Mouse (Mus musculus): Measurements from ENCODE around the gene Ush1g. TPM values are rescaled to one million over a fixed set of nuclear protein-coding genes. Genes with fewer than 3 reads are reported as not detected.

The Ush1g gene
- polyA plus RNA-seq, 1 experiment, result 0.11 TPM

- no peak for DNase-seq (ENCODE audit: low read depth)
- TF ChIP-seq POLR2A (IDR thresholded peaks at IDR 0.05; ENCODE audit: borderline replicate concordance, extremely low read depth, insufficient read depth, insufficient read length, poor library complexity, severe bottlenecking) (no peak), CTCF (IDR thresholded peaks at IDR 0.05; ENCODE audit: borderline replicate concordance, extremely low read depth, insufficient read depth, insufficient read length) (no peak)
Observed at GRCm38 (mm10) chr11:115353375-115353774, 31.5 kb upstream of the Ush1g start.

- no peak for DNase-seq (ENCODE audit: low read depth)
- TF ChIP-seq CTCF (IDR thresholded peaks at IDR 0.05; ENCODE audit: borderline replicate concordance, extremely low read depth, insufficient read depth, insufficient read length) (no peak), POLR2A (IDR thresholded peaks at IDR 0.05; ENCODE audit: borderline replicate concordance, extremely low read depth, insufficient read depth, insufficient read length, poor library complexity, severe bottlenecking) (no peak)
Observed at GRCm38 (mm10) chr11:115349976-115350375, 28.1 kb upstream of the Ush1g start.

- DNase-seq (ENCODE audit: low read depth), result no peak
- TF ChIP-seq POLR2A (IDR thresholded peaks at IDR 0.05; ENCODE audit: borderline replicate concordance, extremely low read depth, insufficient read depth, insufficient read length, poor library complexity, severe bottlenecking) (no peak), CTCF (IDR thresholded peaks at IDR 0.05; ENCODE audit: borderline replicate concordance, extremely low read depth, insufficient read depth, insufficient read length) (no peak)
Observed at GRCm38 (mm10) chr11:115348681-115349248, 26.9 kb upstream of the Ush1g start.

- no peak for DNase-seq (ENCODE audit: low read depth)
- TF ChIP-seq CTCF (IDR thresholded peaks at IDR 0.05; ENCODE audit: borderline replicate concordance, extremely low read depth, insufficient read depth, insufficient read length) (no peak), POLR2A (IDR thresholded peaks at IDR 0.05; ENCODE audit: borderline replicate concordance, extremely low read depth, insufficient read depth, insufficient read length, poor library complexity, severe bottlenecking) (no peak)
Observed at GRCm38 (mm10) chr11:115345515-115345914, 23.7 kb upstream of the Ush1g start.

- TF ChIP-seq POLR2A (IDR thresholded peaks at IDR 0.05; ENCODE audit: borderline replicate concordance, extremely low read depth, insufficient read depth, insufficient read length, poor library complexity, severe bottlenecking) (no peak), CTCF (IDR thresholded peaks at IDR 0.05; ENCODE audit: borderline replicate concordance, extremely low read depth, insufficient read depth, insufficient read length) (no peak)
- DNase-seq (ENCODE audit: low read depth), result no peak
Observed at GRCm38 (mm10) chr11:115344967-115345366, 23.1 kb upstream of the Ush1g start.

GRCm38 (mm10) chr11:115341866-115342265 lies 20.0 kb upstream of the Ush1g start:
- TF ChIP-seq POLR2A (IDR thresholded peaks at IDR 0.05; ENCODE audit: borderline replicate concordance, extremely low read depth, insufficient read depth, insufficient read length, poor library complexity, severe bottlenecking) (no peak), CTCF (IDR thresholded peaks at IDR 0.05; ENCODE audit: borderline replicate concordance, extremely low read depth, insufficient read depth, insufficient read length) (no peak)
- DNase-seq (ENCODE audit: low read depth), result no peak

- no peak for DNase-seq (ENCODE audit: low read depth)
- TF ChIP-seq POLR2A (IDR thresholded peaks at IDR 0.05; ENCODE audit: borderline replicate concordance, extremely low read depth, insufficient read depth, insufficient read length, poor library complexity, severe bottlenecking) (no peak), CTCF (IDR thresholded peaks at IDR 0.05; ENCODE audit: borderline replicate concordance, extremely low read depth, insufficient read depth, insufficient read length) (no peak)
Observed at GRCm38 (mm10) chr11:115341246-115341645, 19.4 kb upstream of the Ush1g start.

GRCm38 (mm10) chr11:115337826-115338225 lies 16.0 kb upstream of the Ush1g start:
- no peak for TF ChIP-seq CTCF (IDR thresholded peaks at IDR 0.05; ENCODE audit: borderline replicate concordance, extremely low read depth, insufficient read depth, insufficient read length)
- TF ChIP-seq POLR2A (IDR thresholded peaks at IDR 0.05; ENCODE audit: borderline replicate concordance, extremely low read depth, insufficient read depth, insufficient read length, poor library complexity, severe bottlenecking), result no peak
- no peak for DNase-seq (ENCODE audit: low read depth)

- DNase-seq (ENCODE audit: low read depth), result no peak
- no peak for TF ChIP-seq POLR2A (IDR thresholded peaks at IDR 0.05; ENCODE audit: borderline replicate concordance, extremely low read depth, insufficient read depth, insufficient read length, poor library complexity, severe bottlenecking)
- no peak for TF ChIP-seq CTCF (IDR thresholded peaks at IDR 0.05; ENCODE audit: borderline replicate concordance, extremely low read depth, insufficient read depth, insufficient read length)
Observed at GRCm38 (mm10) chr11:115337350-115337749, 15.5 kb upstream of the Ush1g start.

GRCm38 (mm10) chr11:115336115-115336514 lies 14.3 kb upstream of the Ush1g start:
- DNase-seq (ENCODE audit: low read depth), result no peak
- TF ChIP-seq CTCF (IDR thresholded peaks at IDR 0.05; ENCODE audit: borderline replicate concordance, extremely low read depth, insufficient read depth, insufficient read length), result no peak
- TF ChIP-seq POLR2A (IDR thresholded peaks at IDR 0.05; ENCODE audit: borderline replicate concordance, extremely low read depth, insufficient read depth, insufficient read length, poor library complexity, severe bottlenecking), result no peak

- TF ChIP-seq CTCF (IDR thresholded peaks at IDR 0.05; ENCODE audit: borderline replicate concordance, extremely low read depth, insufficient read depth, insufficient read length) (no peak), POLR2A (IDR thresholded peaks at IDR 0.05; ENCODE audit: borderline replicate concordance, extremely low read depth, insufficient read depth, insufficient read length, poor library complexity, severe bottlenecking) (no peak)
- DNase-seq (ENCODE audit: low read depth), result no peak
Observed at GRCm38 (mm10) chr11:115335223-115335622, 13.4 kb upstream of the Ush1g start.

GRCm38 (mm10) chr11:115334531-115334930 lies 12.7 kb upstream of the Ush1g start, which contains the start of gene Otop3:
Otop3 (plus strand) TSS chr11:115334731.
- DNase-seq (ENCODE audit: low read depth), result peak; percentile 26
- no peak for TF ChIP-seq CTCF (IDR thresholded peaks at IDR 0.05; ENCODE audit: borderline replicate concordance, extremely low read depth, insufficient read depth, insufficient read length)
- TF ChIP-seq POLR2A (IDR thresholded peaks at IDR 0.05; ENCODE audit: borderline replicate concordance, extremely low read depth, insufficient read depth, insufficient read length, poor library complexity, severe bottlenecking), result no peak
